Mouse (Mus musculus) ES-E14 (cell line): ENCODE data around the gene Chac1. TPM values are rescaled to one million over a fixed set of nuclear protein-coding genes. Genes with fewer than 3 reads are reported as not detected.

ENCODE experiments used
- DNase-seq: peaks from one replicate; pipeline ENCODE4 v3.0.0-alpha.2; 2013; ENCODE audit warnings: low read depth, low spot score
- H3K27ac ChIP-seq: 2 replicates; pipeline ENCODE4 v1.5.1; 2012; ENCODE audit warnings: low read depth, mild to moderate bottlenecking, low read length, moderate library complexity, mixed read lengths; ENCODE audit not compliant: poor library complexity, insufficient read depth, severe bottlenecking
- H3K36me3 ChIP-seq: 2 replicates; pipeline ENCODE4 v1.6.1; 2012; ENCODE audit warnings: mild to moderate bottlenecking, low read length, moderate library complexity, mixed read lengths; ENCODE audit not compliant: control insufficient read depth, poor library complexity, insufficient read depth, severe bottlenecking
- H3K4me1 ChIP-seq, 2 experiments: fragments of 150-350 bp in 1 of 2; sonication (generic) in 1 of 2; 2 replicates each; pipeline ENCODE4 v1.6.1; 2012; ENCODE audit warnings: low read length in 2 of 2, mild to moderate bottlenecking in 1 of 2, mixed read lengths in 1 of 2; ENCODE audit not compliant: control insufficient read depth in 2 of 2, insufficient read depth in 2 of 2, poor library complexity in 1 of 2
- H3K4me3 ChIP-seq, 2 experiments: fragments of 150-350 bp in 1 of 2; sonication (generic) in 1 of 2; 2 replicates each; pipeline ENCODE4 v1.5.1; 2012; ENCODE audit warnings: low read length in 2 of 2, low read depth in 1 of 2, mild to moderate bottlenecking in 1 of 2, mixed read lengths in 1 of 2; ENCODE audit not compliant: insufficient read depth in 1 of 2, poor library complexity in 1 of 2, severe bottlenecking in 1 of 2
- H3K9ac ChIP-seq: 2 replicates; pipeline ENCODE4 v1.6.1; 2012; ENCODE audit warnings: low read depth, mild to moderate bottlenecking, low read length, mixed read lengths; ENCODE audit not compliant: poor library complexity, insufficient read depth, severe bottlenecking
- H3K9me3 ChIP-seq: fragments of 150-350 bp; sonication (generic); 2 replicates; pipeline ENCODE4 v1.6.1; 2012; ENCODE audit warnings: low read depth, mild to moderate bottlenecking, low read length; ENCODE audit not compliant: control insufficient read depth, insufficient read depth
- CHD2 ChIP-seq: IDR thresholded peaks from 2 replicates; pipeline ENCODE4 v1.6.1; 2014; ENCODE audit warnings: mild to moderate bottlenecking, low read depth, low read length, inconsistent platforms
- HCFC1 ChIP-seq: IDR thresholded peaks from 2 replicates; pipeline ENCODE4 v1.6.1; 2012; ENCODE audit warnings: low read length, inconsistent platforms, borderline replicate concordance; ENCODE audit not compliant: insufficient read depth
- MAFK ChIP-seq: IDR thresholded peaks from 2 replicates; pipeline ENCODE4 v1.6.1; 2014; ENCODE audit warnings: mild to moderate bottlenecking, low read depth, low read length, inconsistent platforms; ENCODE audit not compliant: insufficient read depth
- ZC3H11A ChIP-seq: IDR thresholded peaks from 2 replicates; pipeline ENCODE4 v1.6.1; 2012; ENCODE audit warnings: low read depth, mild to moderate bottlenecking, inconsistent platforms, low read length, borderline replicate concordance
- ZNF384 ChIP-seq: IDR thresholded peaks from 2 replicates; pipeline ENCODE4 v1.6.1; 2012; ENCODE audit warnings: low read depth, low read length, inconsistent platforms
- in situ Hi-C, 2 experiments: fragments of 600-800 bp; cut with MboI; formaldehyde crosslinking; loops; one replicate each; pipeline ENCODE4 v1.15.1; 2025; ENCODE audit warnings: low sequenced_read_pairs in 2 of 2, inconsistent platforms in 1 of 2; ENCODE audit not compliant: unreplicated experiment in 2 of 2
- total RNA-seq: library from RNA; depleted of rRNA; stranded (reverse); fragments of 300-350 nt; gene quantifications from 2 replicates; pipeline ENCODE4 v1.2.3, GENCODE M21; 2012

The Chac1 gene
- total RNA-seq, 1 experiment = 20.9 TPM

DNA sequence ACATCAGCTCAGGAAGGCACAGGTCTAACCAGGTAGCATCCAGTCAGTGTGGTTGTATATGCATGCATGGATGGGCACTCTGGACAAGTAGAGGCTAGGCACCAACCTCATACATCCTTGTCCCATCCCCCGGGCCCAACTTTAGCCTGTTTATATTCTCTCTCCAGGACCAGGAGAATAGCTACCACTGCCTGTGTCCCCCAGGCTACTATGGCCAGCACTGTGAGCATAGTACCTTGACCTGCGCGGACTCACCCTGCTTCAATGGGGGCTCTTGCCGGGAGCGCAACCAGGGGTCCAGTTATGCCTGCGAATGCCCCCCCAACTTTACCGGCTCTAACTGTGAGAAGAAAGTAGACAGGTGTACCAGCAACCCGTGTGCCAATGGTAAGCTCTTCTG is 20.2 kb upstream of the Chac1 start:
- H3K4me1 ChIP-seq = peaks cover 0 to 3% of the 10 kb centered on the region in 2 experiments; a peak in 1 of 4 replicates
- no peak overlapping the region for H3K4me3 ChIP-seq
- H3K36me3 ChIP-seq = no peaks in the 10 kb centered on the region
- H3K27ac ChIP-seq = no peak overlapping the region
- DNase-seq = no peak
- in situ Hi-C loops = loop anchor here (10.0 to 25.0 kb wide), 2 partner anchors 174 to 182 kb away; no protein-coding TSS in a partner anchor
- no peaks in the 10 kb centered on the region for H3K9me3 ChIP-seq
- TF ChIP-seq ZC3H11A = no peak
- TF ChIP-seq HCFC1 = no peak
- no peak for TF ChIP-seq ZNF384
- TF ChIP-seq CHD2 = no peak
- no peak for TF ChIP-seq MAFK
- H3K9ac ChIP-seq = no peak overlapping the region

DNA sequence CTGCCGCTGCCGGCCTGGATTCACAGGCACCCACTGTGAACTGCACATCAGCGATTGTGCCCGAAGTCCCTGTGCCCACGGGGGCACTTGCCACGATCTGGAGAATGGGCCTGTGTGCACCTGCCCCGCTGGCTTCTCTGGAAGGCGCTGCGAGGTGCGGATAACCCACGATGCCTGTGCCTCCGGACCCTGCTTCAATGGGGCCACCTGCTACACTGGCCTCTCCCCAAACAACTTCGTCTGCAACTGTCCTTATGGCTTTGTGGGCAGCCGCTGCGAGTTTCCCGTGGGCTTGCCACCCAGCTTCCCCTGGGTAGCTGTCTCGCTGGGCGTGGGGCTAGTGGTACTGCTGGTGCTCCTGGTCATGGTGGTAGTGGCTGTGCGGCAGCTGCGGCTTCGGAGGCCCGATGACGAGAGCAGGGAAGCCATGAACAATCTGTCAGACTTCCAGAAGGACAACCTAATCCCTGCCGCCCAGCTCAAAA is 18.8 kb upstream of the Chac1 start:
- Histone ChIP-seq H3K9me3 (no peaks in the 10 kb centered on the region), H3K4me3 (peak overlapping the region; percentile 38 to 59; a peak in 2 of 4 replicates), H3K36me3 (no peaks in the 10 kb centered on the region), H3K9ac (peak overlapping the region; percentile 40; the same call in 1 of the 2 replicates), H3K27ac (no peak overlapping the region), H3K4me1 (peaks cover 0 to 4% of the 10 kb centered on the region in 2 experiments; a peak in 1 of 4 replicates)
- TF ChIP-seq ZC3H11A (no peak), MAFK (no peak), ZNF384 (no peak), HCFC1 (no peak), CHD2 (no peak)
- no peak for DNase-seq
- in situ Hi-C loops = loop anchor here (10.0 to 25.0 kb wide), 2 partner anchors 173 to 180 kb away; no protein-coding TSS in a partner anchor

DNA sequence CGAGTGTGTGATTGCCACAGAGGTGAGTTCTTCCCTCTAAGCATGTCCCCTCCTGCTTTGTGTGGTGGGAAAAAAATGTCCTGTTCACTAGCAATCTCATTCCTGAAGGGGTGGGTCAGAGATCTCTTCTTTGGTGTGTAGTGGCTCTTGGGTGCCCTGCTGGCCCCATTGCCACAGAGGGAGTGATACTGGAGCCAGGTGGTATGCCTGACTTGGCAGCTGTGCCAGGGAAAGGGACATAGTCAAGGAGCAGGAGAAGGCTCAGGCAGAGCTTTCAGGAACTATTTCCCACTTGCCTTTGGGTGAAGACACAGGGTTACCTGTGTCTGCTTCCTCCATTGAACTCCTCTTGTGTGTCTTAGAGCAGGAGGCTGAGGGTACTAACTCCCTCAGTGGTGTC is 16.9 kb upstream of the Chac1 start:
- no peak for TF ChIP-seq HCFC1
- TF ChIP-seq ZC3H11A = no peak
- TF ChIP-seq CHD2 = no peak
- no peak for TF ChIP-seq ZNF384
- TF ChIP-seq MAFK = no peak

DNA sequence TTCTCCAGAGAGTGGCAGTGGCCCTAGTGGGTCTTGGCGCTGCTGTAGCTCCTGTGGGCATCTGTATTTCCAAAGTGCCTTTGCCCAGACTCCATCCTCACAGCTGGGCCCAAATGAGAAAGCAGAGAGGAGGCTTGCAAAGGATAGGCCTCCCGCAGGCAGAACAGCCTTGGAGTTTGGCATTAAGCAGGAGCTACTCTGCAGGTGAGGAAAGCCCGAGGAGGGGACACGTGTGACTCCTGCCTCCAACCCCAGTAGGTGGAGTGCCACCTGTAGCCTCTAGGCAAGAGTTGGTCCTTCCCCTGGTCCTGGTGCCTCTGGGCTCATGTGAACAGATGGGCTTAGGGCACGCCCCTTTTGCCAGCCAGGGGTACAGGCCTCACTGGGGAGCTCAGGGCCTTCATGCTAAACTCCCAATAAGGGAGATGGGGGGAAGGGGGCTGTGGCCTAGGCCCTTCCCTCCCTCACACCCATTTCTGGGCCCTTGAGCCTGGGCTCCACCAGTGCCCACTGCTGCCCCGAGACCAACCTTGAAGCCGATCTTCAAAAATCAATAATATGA is 16.0 kb upstream of the Chac1 start:
- in situ Hi-C loops = loop anchor here (10.0 to 25.0 kb wide), 2 partner anchors 170 to 177 kb away; no protein-coding TSS in a partner anchor
- H3K27ac ChIP-seq = no peak overlapping the region
- peaks cover 0 to 7% of the 10 kb centered on the region in 2 experiments; a peak in 1 of 4 replicates for H3K4me1 ChIP-seq
- H3K9ac ChIP-seq = no peak overlapping the region
- H3K4me3 ChIP-seq = no peak overlapping the region
- TF ChIP-seq ZC3H11A (no peak), MAFK (no peak), HCFC1 (no peak), ZNF384 (no peak), CHD2 (no peak)
- no peaks in the 10 kb centered on the region for H3K9me3 ChIP-seq
- no peaks in the 10 kb centered on the region for H3K36me3 ChIP-seq
- no peak for DNase-seq

More for the DNA sequence above, 16.9 kb upstream of the Chac1 start:
- in situ Hi-C loops = loop anchor here (10.0 to 25.0 kb wide), 2 partner anchors 171 to 178 kb away; no protein-coding TSS in a partner anchor
- Histone ChIP-seq H3K27ac (no peak overlapping the region), H3K9ac (no peak overlapping the region), H3K4me3 (no peak overlapping the region), H3K36me3 (no peaks in the 10 kb centered on the region), H3K4me1 (peaks cover 0 to 7% of the 10 kb centered on the region in 2 experiments; a peak in 1 of 4 replicates), H3K9me3 (no peaks in the 10 kb centered on the region)
- DNase-seq = no peak
